Mouse (Mus musculus): ENCODE data around the gene Nup153. TPM values are rescaled to one million over a fixed set of nuclear protein-coding genes. Genes with fewer than 3 reads are reported as not detected.

Gene Nup153
- total and polyA plus RNA-seq, 3 experiments: 24.5 to 37.7 (median 35.5) TPM

- Histone ChIP-seq H3K79me2 (replicated peaks; ENCODE audit: control insufficient read depth, insufficient read depth, low read length) (no peaks in the 10 kb centered on the region), H3K9ac (ENCODE audit: low read depth, low read length) (no peak overlapping the region), H3K4me3 (no peak overlapping the region), H3K4me1 (ENCODE audit: control insufficient read depth, insufficient read depth, low read length) (no peaks in the 10 kb centered on the region), H3K27ac (no peak overlapping the region), H3K27me3 (ENCODE audit: control insufficient read depth, insufficient read depth, low read length) (no peaks in the 10 kb centered on the region), H3K36me3 (ENCODE audit: control insufficient read depth, insufficient read depth, low read length) (no peaks in the 10 kb centered on the region)
- TF ChIP-seq EP300 (IDR thresholded peaks at IDR 0.05; ENCODE audit: insufficient read depth, low read depth, low read length) (no peak), CTCF (IDR thresholded peaks at IDR 0.05) (peak; percentile 75)
- DNase-seq: no peak
- intact Hi-C loops (cut with DNase I): loop anchor here (1.0 to 5.0 kb wide), 2 partner anchors 306 to 353 kb away; no protein-coding TSS in a partner anchor
- 23% methylated on average over 4 of the region's 4 CpGs for WGBS
Measured at GRCm38 (mm10) chr13:46663461-46663964, 64.2 kb downstream of the Nup153 start.

- Histone ChIP-seq H3K4me3 (no peak overlapping the region), H3K9ac (ENCODE audit: low read depth, low read length) (no peak overlapping the region), H3K36me3 (ENCODE audit: control insufficient read depth, insufficient read depth, low read length) (no peaks in the 10 kb centered on the region), H3K27ac (no peak overlapping the region), H3K27me3 (ENCODE audit: control insufficient read depth, insufficient read depth, low read length) (no peaks in the 10 kb centered on the region), H3K4me1 (ENCODE audit: control insufficient read depth, insufficient read depth, low read length) (no peaks in the 10 kb centered on the region), H3K79me2 (replicated peaks; ENCODE audit: control insufficient read depth, insufficient read depth, low read length) (no peaks in the 10 kb centered on the region)
- intact Hi-C loops (cut with DNase I): no loop called here
- DNase-seq: no peak
- 88% methylated on average over 5 of the region's 5 CpGs for WGBS
- TF ChIP-seq POLR2A (IDR thresholded peaks at IDR 0.05; ENCODE audit: insufficient read depth, low read depth, low read length): no peak
- peak; percentile 34 for TF ChIP-seq CTCF (IDR thresholded peaks at IDR 0.05)
Measured at GRCm38 (mm10) chr13:46659211-46659610, 68.5 kb downstream of the Nup153 start.

- no peak for TF ChIP-seq EP300 (IDR thresholded peaks at IDR 0.05; ENCODE audit: insufficient read depth, low read depth, low read length)
- TF ChIP-seq CTCF (IDR thresholded peaks at IDR 0.05): no peak
- TF ChIP-seq POLR2A (IDR thresholded peaks at IDR 0.05; ENCODE audit: insufficient read depth, low read depth, low read length): no peak
- H3K4me3 ChIP-seq: no peak overlapping the region
- 84% methylated on average over 5 of the region's 5 CpGs for WGBS
- intact Hi-C loops (cut with DNase I): no loop called here
- H3K27me3 ChIP-seq (ENCODE audit: control insufficient read depth, insufficient read depth, low read length): no peaks in the 10 kb centered on the region
- H3K4me1 ChIP-seq (ENCODE audit: control insufficient read depth, insufficient read depth, low read length): no peaks in the 10 kb centered on the region
- DNase-seq: no peak
- no peak overlapping the region for H3K27ac ChIP-seq
- H3K9ac ChIP-seq (ENCODE audit: low read depth, low read length): no peak overlapping the region
- H3K36me3 ChIP-seq (ENCODE audit: control insufficient read depth, insufficient read depth, low read length): no peaks in the 10 kb centered on the region
- H3K79me2 ChIP-seq (replicated peaks; ENCODE audit: control insufficient read depth, insufficient read depth, low read length): no peaks in the 10 kb centered on the region
Measured at GRCm38 (mm10) chr13:46654566-46654965, 73.2 kb downstream of the Nup153 start.

- no peak for DNase-seq
- Histone ChIP-seq H3K79me2 (replicated peaks; ENCODE audit: control insufficient read depth, insufficient read depth, low read length) (no peaks in the 10 kb centered on the region), H3K4me3 (no peak overlapping the region), H3K27ac (no peak overlapping the region), H3K27me3 (ENCODE audit: control insufficient read depth, insufficient read depth, low read length) (no peaks in the 10 kb centered on the region), H3K36me3 (ENCODE audit: control insufficient read depth, insufficient read depth, low read length) (no peaks in the 10 kb centered on the region), H3K4me1 (ENCODE audit: control insufficient read depth, insufficient read depth, low read length) (no peaks in the 10 kb centered on the region), H3K9ac (ENCODE audit: low read depth, low read length) (no peak overlapping the region)
- intact Hi-C loops (cut with DNase I): no loop called here
- 84% methylated on average over 4 of the region's 4 CpGs for WGBS
- no peak for TF ChIP-seq CTCF (IDR thresholded peaks at IDR 0.05)
- no peak for TF ChIP-seq POLR2A (IDR thresholded peaks at IDR 0.05; ENCODE audit: insufficient read depth, low read depth, low read length)
- TF ChIP-seq EP300 (IDR thresholded peaks at IDR 0.05; ENCODE audit: insufficient read depth, low read depth, low read length): no peak
Measured at GRCm38 (mm10) chr13:46653671-46654070, 74.1 kb downstream of the Nup153 start.

GRCm38 (mm10) chr13:46652671-46653070, 75.1 kb downstream of the Nup153 start:
- Histone ChIP-seq H3K36me3 (ENCODE audit: control insufficient read depth, insufficient read depth, low read length) (no peaks in the 10 kb centered on the region), H3K27ac (no peak overlapping the region), H3K79me2 (replicated peaks; ENCODE audit: control insufficient read depth, insufficient read depth, low read length) (no peaks in the 10 kb centered on the region), H3K27me3 (ENCODE audit: control insufficient read depth, insufficient read depth, low read length) (no peaks in the 10 kb centered on the region), H3K4me3 (no peak overlapping the region), H3K9ac (ENCODE audit: low read depth, low read length) (no peak overlapping the region), H3K4me1 (ENCODE audit: control insufficient read depth, insufficient read depth, low read length) (no peaks in the 10 kb centered on the region)
- 91% methylated on average over 7 of the region's 7 CpGs for WGBS
- TF ChIP-seq CTCF (IDR thresholded peaks at IDR 0.05) (no peak), POLR2A (IDR thresholded peaks at IDR 0.05; ENCODE audit: insufficient read depth, low read depth, low read length) (no peak), EP300 (IDR thresholded peaks at IDR 0.05; ENCODE audit: insufficient read depth, low read depth, low read length) (no peak)
- intact Hi-C loops (cut with DNase I): no loop called here
- DNase-seq: no peak

- H3K79me2 ChIP-seq (replicated peaks; ENCODE audit: control insufficient read depth, insufficient read depth, low read length): no peaks in the 10 kb centered on the region
- no peaks in the 10 kb centered on the region for H3K27me3 ChIP-seq (ENCODE audit: control insufficient read depth, insufficient read depth, low read length)
- no peak overlapping the region for H3K27ac ChIP-seq
- no peak for DNase-seq
- no peaks in the 10 kb centered on the region for H3K36me3 ChIP-seq (ENCODE audit: control insufficient read depth, insufficient read depth, low read length)
- 71% methylated on average over 7 of the region's 7 CpGs for WGBS
- TF ChIP-seq POLR2A (IDR thresholded peaks at IDR 0.05; ENCODE audit: insufficient read depth, low read depth, low read length): no peak
- TF ChIP-seq EP300 (IDR thresholded peaks at IDR 0.05; ENCODE audit: insufficient read depth, low read depth, low read length): no peak
- no peak for TF ChIP-seq CTCF (IDR thresholded peaks at IDR 0.05)
- no peak overlapping the region for H3K9ac ChIP-seq (ENCODE audit: low read depth, low read length)
- intact Hi-C loops (cut with DNase I): no loop called here
- no peak overlapping the region for H3K4me3 ChIP-seq
- H3K4me1 ChIP-seq (ENCODE audit: control insufficient read depth, insufficient read depth, low read length): no peaks in the 10 kb centered on the region
Measured at GRCm38 (mm10) chr13:46651853-46652252, 75.9 kb downstream of the Nup153 start.

Data from heart, adult 2 months (tissue).